Mouse (Mus musculus): Measurements from ENCODE around the gene Apon. TPM values are rescaled to one million over a fixed set of nuclear protein-coding genes. Genes with fewer than 3 reads are reported as not detected.
A peak's percentile ranks its signal among the peaks of the same experiment; 100 is the strongest.
"Not testable (repeated sequence)": the region's sequence is repeated elsewhere in the genome, so short reads cannot be mapped to it uniquely, and the experiment has no call there.

The Apon gene
- polyA plus RNA-seq, 1 experiment, result 0.16 TPM

- H3K79me2 ChIP-seq (ENCODE audit: control insufficient read depth, insufficient read depth), result no peaks in the 10 kb centered on the region
- peak overlapping the region; percentile 79 for H3ac ChIP-seq (ENCODE audit: control insufficient read depth, insufficient read length, low read depth)
- H3K4me3 ChIP-seq (ENCODE audit: insufficient read depth, poor library complexity, severe bottlenecking), result peak overlapping the region; percentile 69
- H3K27me3 ChIP-seq (ENCODE audit: control insufficient read depth, insufficient read depth, insufficient read length), result no peaks in the 10 kb centered on the region
- H3K79me3 ChIP-seq (ENCODE audit: low read depth), result no peaks in the 10 kb centered on the region
- TF ChIP-seq FOSL1 (IDR thresholded peaks at IDR 0.05; ENCODE audit: insufficient read depth, low read length, poor library complexity, severe bottlenecking), result no peak
- TF ChIP-seq MYOD1 (IDR thresholded peaks at IDR 0.05; ENCODE audit: control insufficient read depth, insufficient read length, low read depth), result no peak
- no peak for TF ChIP-seq MYOG (IDR thresholded peaks at IDR 0.05; ENCODE audit: control insufficient read depth, extremely low read depth, insufficient read length)
- no peak for TF ChIP-seq MAX (IDR thresholded peaks at IDR 0.05)
- no peak for TF ChIP-seq CTCF (IDR thresholded peaks at IDR 0.05; ENCODE audit: control insufficient read depth, insufficient read depth, insufficient read length)
- no peak for TF ChIP-seq USF1 (IDR thresholded peaks at IDR 0.05; ENCODE audit: low read depth)
- TF ChIP-seq CEBPB (IDR thresholded peaks at IDR 0.05; ENCODE audit: low read depth), result no peak
- H3K36me3 ChIP-seq (ENCODE audit: control insufficient read depth, insufficient read depth), result no peaks in the 10 kb centered on the region
These were observed 17.0 kb downstream of the Apon start for GRCm38 (mm10) chr10:128270866-128271265.

- H3K4me3 ChIP-seq (ENCODE audit: insufficient read depth, poor library complexity, severe bottlenecking), result no peak overlapping the region
- H3K79me3 ChIP-seq (ENCODE audit: low read depth), result no peaks in the 10 kb centered on the region
- H3K27me3 ChIP-seq (ENCODE audit: control insufficient read depth, insufficient read depth, insufficient read length), result no peaks in the 10 kb centered on the region
- H3K36me3 ChIP-seq (ENCODE audit: control insufficient read depth, insufficient read depth), result no peaks in the 10 kb centered on the region
- no peak overlapping the region for H3ac ChIP-seq (ENCODE audit: control insufficient read depth, insufficient read length, low read depth)
- TF ChIP-seq USF1 (IDR thresholded peaks at IDR 0.05; ENCODE audit: low read depth) (peak; percentile 23), CTCF (IDR thresholded peaks at IDR 0.05; ENCODE audit: control insufficient read depth, insufficient read depth, insufficient read length) (no peak)
- H3K79me2 ChIP-seq (ENCODE audit: control insufficient read depth, insufficient read depth), result no peaks in the 10 kb centered on the region
These were observed 18.0 kb downstream of the Apon start for GRCm38 (mm10) chr10:128271883-128272282.

- H3K4me3 ChIP-seq (ENCODE audit: insufficient read depth, poor library complexity, severe bottlenecking); H3ac ChIP-seq (ENCODE audit: control insufficient read depth, insufficient read length, low read depth); H3K79me3 ChIP-seq (ENCODE audit: low read depth); H3K79me2 ChIP-seq (ENCODE audit: control insufficient read depth, insufficient read depth); H3K36me3 ChIP-seq (ENCODE audit: control insufficient read depth, insufficient read depth); H3K27me3 ChIP-seq (ENCODE audit: control insufficient read depth, insufficient read depth, insufficient read length): not testable (repeated sequence)
These were observed 19.0 kb downstream of the Apon start for GRCm38 (mm10) chr10:128272819-128273439.

- not testable (repeated sequence) for H3K36me3 ChIP-seq (ENCODE audit: control insufficient read depth, insufficient read depth); H3K79me3 ChIP-seq (ENCODE audit: low read depth); H3ac ChIP-seq (ENCODE audit: control insufficient read depth, insufficient read length, low read depth); H3K27me3 ChIP-seq (ENCODE audit: control insufficient read depth, insufficient read depth, insufficient read length); H3K4me3 ChIP-seq (ENCODE audit: insufficient read depth, poor library complexity, severe bottlenecking); H3K79me2 ChIP-seq (ENCODE audit: control insufficient read depth, insufficient read depth)
These were observed 21.5 kb downstream of the Apon start for GRCm38 (mm10) chr10:128275374-128275773.

- H3K4me3 ChIP-seq (ENCODE audit: insufficient read depth, poor library complexity, severe bottlenecking), result no peak overlapping the region
- H3K79me2 ChIP-seq (ENCODE audit: control insufficient read depth, insufficient read depth), result no peaks in the 10 kb centered on the region
- TF ChIP-seq CTCF (IDR thresholded peaks at IDR 0.05; ENCODE audit: control insufficient read depth, insufficient read depth, insufficient read length) (no peak), FOSL1 (IDR thresholded peaks at IDR 0.05; ENCODE audit: insufficient read depth, low read length, poor library complexity, severe bottlenecking) (no peak), MYOD1 (IDR thresholded peaks at IDR 0.05; ENCODE audit: control insufficient read depth, insufficient read length, low read depth) (no peak), USF1 (IDR thresholded peaks at IDR 0.05; ENCODE audit: low read depth) (no peak), MYOG (IDR thresholded peaks at IDR 0.05; ENCODE audit: control insufficient read depth, extremely low read depth, insufficient read length) (no peak)
- no peaks in the 10 kb centered on the region for H3K27me3 ChIP-seq (ENCODE audit: control insufficient read depth, insufficient read depth, insufficient read length)
- H3ac ChIP-seq (ENCODE audit: control insufficient read depth, insufficient read length, low read depth), result no peak overlapping the region
- peaks cover 12% of the 10 kb centered on the region for H3K36me3 ChIP-seq (ENCODE audit: control insufficient read depth, insufficient read depth)
- H3K79me3 ChIP-seq (ENCODE audit: low read depth), result no peaks in the 10 kb centered on the region
These were observed 24.3 kb downstream of the Apon start for GRCm38 (mm10) chr10:128278158-128278557.

GRCm38 (mm10) chr10:128280943-128281342 lies 27.0 kb downstream of the Apon start:
- H3ac ChIP-seq (ENCODE audit: control insufficient read depth, insufficient read length, low read depth), result no peak overlapping the region
- H3K36me3 ChIP-seq (ENCODE audit: control insufficient read depth, insufficient read depth), result peaks cover 21% of the 10 kb centered on the region

More at GRCm38 (mm10) chr10:128280943-128281342, 27.0 kb downstream of the Apon start:
- TF ChIP-seq MYOG (IDR thresholded peaks at IDR 0.05; ENCODE audit: control insufficient read depth, extremely low read depth, insufficient read length), result no peak
- TF ChIP-seq MYOD1 (IDR thresholded peaks at IDR 0.05; ENCODE audit: control insufficient read depth, insufficient read length, low read depth), result no peak
- TF ChIP-seq USF1 (IDR thresholded peaks at IDR 0.05; ENCODE audit: low read depth), result no peak
- no peak for TF ChIP-seq FOSL1 (IDR thresholded peaks at IDR 0.05; ENCODE audit: insufficient read depth, low read length, poor library complexity, severe bottlenecking)
- TF ChIP-seq MAX (IDR thresholded peaks at IDR 0.05), result no peak
- TF ChIP-seq CTCF (IDR thresholded peaks at IDR 0.05; ENCODE audit: control insufficient read depth, insufficient read depth, insufficient read length), result no peak
- no peak for TF ChIP-seq CEBPB (IDR thresholded peaks at IDR 0.05; ENCODE audit: low read depth)
- Histone ChIP-seq H3K4me3 (ENCODE audit: insufficient read depth, poor library complexity, severe bottlenecking) (no peak overlapping the region), H3K27me3 (ENCODE audit: control insufficient read depth, insufficient read depth, insufficient read length) (no peaks in the 10 kb centered on the region), H3K79me3 (ENCODE audit: low read depth) (no peaks in the 10 kb centered on the region), H3K79me2 (ENCODE audit: control insufficient read depth, insufficient read depth) (no peaks in the 10 kb centered on the region)

All from C2C12 (cell line).